ENCODE assay signal across 8 mouse cellular contexts in genomic region chr4:127330181-127331100, GRCm38 (mm10). TPM values are rescaled to one million over a fixed set of nuclear protein-coding genes. Genes with fewer than 3 reads are reported as not detected.
DNase-seq lines count a peak whose midpoint lies in the region; TF ChIP-seq lines count a peak whose summit lies in the region.

Gene Gjb3, minus strand, starts transcription at chr4:127330844.

- peak within 1 kb of the TSS; percentile 14; the same call in 1 of the 2 replicates for H3K4me3 ChIP-seq in testis, adult 2 months (ENCODE audit: control insufficient read depth, low read depth, low read length)
- H3K4me3 ChIP-seq in limb, embryonic 10.5 days, result peak within 1 kb of the TSS; percentile 37
- H3K4me3 ChIP-seq in olfactory bulb, adult 2 months (ENCODE audit: insufficient read depth, low read depth, low read length), result 0 out of 2 replicates have a peak within 1 kb of the TSS, but pooled peaks have one; percentile 0

- no peak for TF ChIP-seq CTCF in testis, adult 2 months (IDR thresholded peaks at IDR 0.05; ENCODE audit: control insufficient read depth, insufficient read depth, insufficient replicate concordance, low read depth, low read length)
- no peak for TF ChIP-seq CTCF in olfactory bulb, adult 2 months (IDR thresholded peaks at IDR 0.05; ENCODE audit: insufficient read depth, low read depth, low read length)

- peaks cover 14% of the 10 kb centered on the region for H3K4me1 ChIP-seq in testis, adult 2 months (ENCODE audit: control insufficient read depth, insufficient read depth, low read length)
- peaks cover 23% of the 10 kb centered on the region for H3K4me1 ChIP-seq in limb, embryonic 10.5 days
- H3K4me1 ChIP-seq in olfactory bulb, adult 2 months (ENCODE audit: control insufficient read depth, insufficient read depth, low read length), result peaks cover 21% of the 10 kb centered on the region

- H3K36me3 ChIP-seq in testis, adult 2 months (ENCODE audit: control insufficient read depth, insufficient read depth, low read length), result no peaks in the 10 kb centered on the region
- H3K36me3 ChIP-seq in limb, embryonic 10.5 days, result no peaks in the 10 kb centered on the region

- no peak for TF ChIP-seq POLR2A in testis, adult 2 months (IDR thresholded peaks at IDR 0.05; ENCODE audit: control insufficient read depth, low read depth, low read length)
- TF ChIP-seq POLR2A in olfactory bulb, adult 2 months (IDR thresholded peaks at IDR 0.05; ENCODE audit: insufficient read depth, low read depth, low read length), result no peak

- no peak within 1 kb of the TSS for H3K27ac ChIP-seq in testis, adult 2 months (ENCODE audit: control insufficient read depth, insufficient read depth, low read depth, low read length)
- H3K27ac ChIP-seq in limb, embryonic 10.5 days, result peak within 1 kb of the TSS; percentile 50; the same call in 1 of the 2 replicates
- no peak within 1 kb of the TSS for H3K27ac ChIP-seq in olfactory bulb, adult 2 months (ENCODE audit: insufficient read depth, low read depth, low read length)

- peak; percentile 63 for DNase-seq in adrenal gland, postnatal 14 days
- no peak for DNase-seq in adrenal gland, adult (ENCODE audit: inconsistent age in 2 of 2, low spot score in 1 of 2)
- DNase-seq in testis, postnatal 10 days (ENCODE audit: low spot score), result no peak
- DNase-seq in limb, embryonic 10.5 days (ENCODE audit: low spot score), result peak; percentile 40
- no peak for DNase-seq in B cell, adult 2 months
- DNase-seq in thymus, postnatal 4 days, result no peak

- no peaks in the 10 kb centered on the region for H3K27me3 ChIP-seq in testis, adult 2 months (ENCODE audit: control insufficient read depth, insufficient read depth, low read length)
- peaks cover 92% of the 10 kb centered on the region for H3K27me3 ChIP-seq in limb, embryonic 10.5 days (ENCODE audit: low read depth, poor library complexity, severe bottlenecking)

- WGBS in limb, embryonic 10.5 days, result 3% methylated on average over 48 of the region's 49 CpGs
- 3% methylated on average over 49 of the region's 49 CpGs for WGBS in olfactory bulb, adult 2 months

- H3K9me3 ChIP-seq in limb, embryonic 10.5 days (replicated peaks), result no peaks in the 10 kb centered on the region

RNA-seq across cellular contexts. Expression of gene Gjb3, which starts in this region (rescaled TPM):
- 0.26 TPM in 1 of 2 replicates, not detected in the other for total RNA-seq in adrenal gland, postnatal 14 days (2021)
- polyA plus RNA-seq in testis, adult 2 months (2012; rRNA removed), result 3.2 and 3.6 TPM in 2 replicates
- polyA plus RNA-seq in limb, embryonic 10.5 days (2016; fragmentation: Nextera tagmentation; extraction: Ambion mirVana), result 7.8 and 11.4 TPM in 2 replicates
- polyA plus RNA-seq in olfactory bulb, adult 2 months (2012; ENCODE audit: insufficient read depth, insufficient read length, low replicate concordance, missing spikeins), result not detected in 2 replicates

Comparison
In these comparisons a context has a peak if more than half of its experiments do, and no peak if none do; other contexts are left out.
1. Peak in DNase-seq in adrenal gland, postnatal 14 days; RNA of the gene not detected or under 1 TPM.